Mouse (Mus musculus): ENCODE results near the gene Ccdc134. TPM values are rescaled to one million over a fixed set of nuclear protein-coding genes. Genes with fewer than 3 reads are reported as not detected.

Gene Ccdc134
- total RNA-seq, 2 experiments from 2014 or later: 3.4 to 5.6 TPM

Other genes with a start within 250 kb of the Ccdc134 start
- 10 to 100 TPM in 1 of 2 experiments, 1 to 10 TPM in 1; 9.0 to 10.6 TPM for gene Polr3h, start 201.7 kb upstream of the Ccdc134 start, total RNA-seq (2021)
- 10 to 100 TPM; 72.5 to 86.4 TPM for gene Csdc2, start 191.2 kb upstream of the Ccdc134 start, total RNA-seq (2021)
- gene Pmm1, start 167.0 kb upstream of the Ccdc134 start, total RNA-seq (2021): 10 to 100 TPM; 24.8 to 26.0 TPM
- gene 1700029P11Rik, start 147.4 kb upstream of the Ccdc134 start, total RNA-seq (2021): not detected
- gene Xrcc6, start 140.1 kb upstream of the Ccdc134 start, total RNA-seq (2021): 10 to 100 TPM; 25.0 to 26.5 TPM
- 10 to 100 TPM; 26.9 to 30.9 TPM for gene Desi1, start 94.1 kb upstream of the Ccdc134 start, total RNA-seq (2021)
- gene Snu13, start 80.3 kb upstream of the Ccdc134 start, total RNA-seq (2021): 10 to 100 TPM; 51.0 to 55.2 TPM
- not detected for gene 4930407I10Rik, start 68.8 kb upstream of the Ccdc134 start, total RNA-seq (2021)
- gene Mei1, start 57.9 kb upstream of the Ccdc134 start, total RNA-seq (2021): not detected
- gene Srebf2, start 19.3 kb downstream of the Ccdc134 start, total RNA-seq (2021): 10 to 100 TPM; 17.4 to 19.5 TPM
- under 1 TPM; 0.14 to 0.19 TPM for gene Shisa8, start 84.9 kb downstream of the Ccdc134 start, total RNA-seq (2021)
- under 1 TPM; 0.28 to 0.30 TPM for gene Tnfrsf13c, start 96.4 kb downstream of the Ccdc134 start, total RNA-seq (2021)
- under 1 TPM; 0.42 to 0.51 TPM for gene Cenpm, start 116.8 kb downstream of the Ccdc134 start, total RNA-seq (2021)
- gene 1500009C09Rik, start 124.5 kb downstream of the Ccdc134 start, total RNA-seq (2021): not detected
- gene Sept3, start 147.0 kb downstream of the Ccdc134 start, total RNA-seq (2021): under 1 TPM; 0.35 to 0.36 TPM
- not detected for gene Wbp2nl, start 171.0 kb downstream of the Ccdc134 start, total RNA-seq (2021)
- gene Naga, start 211.0 kb downstream of the Ccdc134 start, total RNA-seq (2021): 10 to 100 TPM; 28.3 to 34.2 TPM
- gene Pheta2, start 211.0 kb downstream of the Ccdc134 start, total RNA-seq (2021): 1 to 10 TPM in 1 of 2 experiments, under 1 TPM in 1; 0.76 to 1.6 TPM
- 100 to 1,000 TPM; 192 to 202 TPM for gene Smdt1, start 211.0 kb downstream of the Ccdc134 start, total RNA-seq (2021)
- gene Ndufa6, start 226.4 kb downstream of the Ccdc134 start, total RNA-seq (2021): 100 to 1,000 TPM; 702 to 740 TPM